Comparison of ENCODE assay signal across 7 mouse cellular contexts in genomic region chr8:77549881-77550580, GRCm38 (mm10). TPM values are rescaled to one million over a fixed set of nuclear protein-coding genes. Genes with fewer than 3 reads are reported as not detected.
DNase-seq lines count a peak whose midpoint lies in the region; ATAC-seq and TF ChIP-seq lines count a peak whose summit lies in the region.

No protein-coding gene starts in this region.

- peak; percentile 46 for ATAC-seq in CD4-positive, CD25-positive, alpha-beta regulatory T cell, adult 4 months
- no peak for ATAC-seq in forebrain, postnatal 0 days

- peak overlapping the region; percentile 67 for H3K4me2 ChIP-seq in forebrain, postnatal 0 days (ENCODE audit: low read depth)

- no peaks in the 10 kb centered on the region for H3K27me3 ChIP-seq in cerebellum, adult 2 months (ENCODE audit: control insufficient read depth, insufficient read depth, low read length)
- H3K27me3 ChIP-seq in forebrain, postnatal 0 days (ENCODE audit: insufficient read depth, low read length) = no peaks in the 10 kb centered on the region

- TF ChIP-seq POLR2A in cerebellum, adult 2 months (IDR thresholded peaks at IDR 0.05; ENCODE audit: borderline replicate concordance, insufficient read depth, low read length) = no peak
- TF ChIP-seq POLR2A in lung, adult 2 months (IDR thresholded peaks at IDR 0.05; ENCODE audit: borderline replicate concordance, extremely low read depth, low read depth, low read length) = no peak
- no peak for TF ChIP-seq POLR2A in olfactory bulb, adult 2 months (IDR thresholded peaks at IDR 0.05; ENCODE audit: insufficient read depth, low read depth, low read length)

- WGBS in cerebellum, adult 2 months = 11% methylated on average over 7 of the region's 7 CpGs
- WGBS in forebrain, postnatal 0 days = 22% methylated on average over 7 of the region's 7 CpGs
- 7% methylated on average over 7 of the region's 7 CpGs for WGBS in lung, adult 2 months
- WGBS in olfactory bulb, adult 2 months = 11% methylated on average over 7 of the region's 7 CpGs

- TF ChIP-seq CTCF in cerebellum, adult 2 months (IDR thresholded peaks at IDR 0.05; ENCODE audit: borderline replicate concordance, insufficient read depth, low read depth, low read length) = peak; percentile 44; the same call in 1 of the 2 replicates
- TF ChIP-seq CTCF in forebrain, postnatal 0 days (IDR thresholded peaks at IDR 0.05; ENCODE audit: low read depth) = peak; percentile 73
- 0 out of 2 replicates have a peak, but pooled peaks have one; percentile 16 for TF ChIP-seq CTCF in lung, adult 2 months (IDR thresholded peaks at IDR 0.05; ENCODE audit: insufficient read depth, low read length)
- no peak for TF ChIP-seq CTCF in olfactory bulb, adult 2 months (IDR thresholded peaks at IDR 0.05; ENCODE audit: insufficient read depth, low read depth, low read length)

- H3K4me1 ChIP-seq in cerebellum, adult 2 months (ENCODE audit: control insufficient read depth, insufficient read depth, low read length) = no peaks in the 10 kb centered on the region; the same call in 1 of the 2 replicates
- H3K4me1 ChIP-seq in forebrain, postnatal 0 days (ENCODE audit: insufficient read depth) = no peaks in the 10 kb centered on the region
- no peaks in the 10 kb centered on the region; the same call in 1 of the 2 replicates for H3K4me1 ChIP-seq in lung, adult 2 months (ENCODE audit: control insufficient read depth, insufficient read depth, low read length)
- peaks cover 3% of the 10 kb centered on the region; the same call in 1 of the 2 replicates for H3K4me1 ChIP-seq in olfactory bulb, adult 2 months (ENCODE audit: control insufficient read depth, insufficient read depth, low read length)

- H3K4me3 ChIP-seq in cerebellum, adult 2 months (replicated peaks; ENCODE audit: insufficient read depth, low read depth, low read length) = peak overlapping the region; percentile 94
- peak overlapping the region; percentile 67 for H3K4me3 ChIP-seq in forebrain, postnatal 0 days (ENCODE audit: low read depth, low read length)
- peak overlapping the region; percentile 75 for H3K4me3 ChIP-seq in lung, adult 2 months (replicated peaks; ENCODE audit: extremely low read depth, low read depth, low read length)
- H3K4me3 ChIP-seq in olfactory bulb, adult 2 months (ENCODE audit: insufficient read depth, low read depth, low read length) = peak overlapping the region; percentile 80

- H3K36me3 ChIP-seq in forebrain, postnatal 0 days (ENCODE audit: insufficient read depth) = peaks cover 12% of the 10 kb centered on the region

- H3K9ac ChIP-seq in forebrain, postnatal 0 days = peak overlapping the region; percentile 77

- peak overlapping the region; percentile 71; the same call in 1 of the 2 replicates for H3K27ac ChIP-seq in cerebellum, adult 2 months (ENCODE audit: insufficient read depth, low read length)
- 0 out of 2 replicates have a peak overlapping the region, but pooled peaks have one; percentile 69 for H3K27ac ChIP-seq in forebrain, postnatal 0 days (ENCODE audit: low read depth, low read length)
- no peak overlapping the region for H3K27ac ChIP-seq in olfactory bulb, adult 2 months (ENCODE audit: insufficient read depth, low read depth, low read length)

- no peaks in the 10 kb centered on the region for H3K9me3 ChIP-seq in forebrain, postnatal 0 days (ENCODE audit: low read length)

- peak; percentile 71 for DNase-seq in 3T3-L1 (ENCODE audit: low read depth, low spot score)
- DNase-seq in cerebellum, adult 2 months = peak; percentile 29 to 54
- peak; percentile 40 for DNase-seq in forebrain, postnatal 0 days
- DNase-seq in kidney, adult 18-20 months = peak; percentile 21
- DNase-seq in lung, adult 2 months = no peak

RNA-seq across cellular contexts. Expression of gene Prmt9, which starts 0.8 kb away (rescaled TPM):
- 10 to 100 TPM; 12.9 to 14.6 TPM for polyA plus RNA-seq in CD4-positive, CD25-positive, alpha-beta regulatory T cell, adult 4 months (2017; shearing (Covaris generic))
- polyA plus RNA-seq in cerebellum, adult 2 months (2012; rRNA removed) = 22.7 and 23.2 TPM in 2 replicates
- total RNA-seq in forebrain, postnatal 0 days (2014; rRNA removed) = 29.5 and 30.2 TPM in 2 replicates
- polyA plus RNA-seq in forebrain, postnatal 0 days (2015; fragmentation: Nextera tagmentation; extraction: Ambion mirVana) = 18.5 and 21.0 TPM in 2 replicates
- 7.2 and 7.7 TPM in 2 replicates for polyA plus RNA-seq in lung, adult 2 months (2012; rRNA removed)
- not detected in 2 replicates for polyA plus RNA-seq in olfactory bulb, adult 2 months (2012; ENCODE audit: insufficient read depth, insufficient read length, low replicate concordance, missing spikeins)

RNA-seq across cellular contexts. Expression of gene Arhgap10, which starts 32.3 kb away (rescaled TPM):
- polyA plus RNA-seq in CD4-positive, CD25-positive, alpha-beta regulatory T cell, adult 4 months (2017; shearing (Covaris generic)) = 1 to 10 TPM; 2.3 to 3.5 TPM
- polyA plus RNA-seq in cerebellum, adult 2 months (2012; rRNA removed) = 12.5 and 13.9 TPM in 2 replicates
- total RNA-seq in forebrain, postnatal 0 days (2014; rRNA removed) = 4.5 and 5.1 TPM in 2 replicates
- 2.7 and 3.3 TPM in 2 replicates for polyA plus RNA-seq in forebrain, postnatal 0 days (2015; fragmentation: Nextera tagmentation; extraction: Ambion mirVana)
- polyA plus RNA-seq in lung, adult 2 months (2012; rRNA removed) = 9.8 and 11.2 TPM in 2 replicates
- not detected in 2 replicates for polyA plus RNA-seq in olfactory bulb, adult 2 months (2012; ENCODE audit: insufficient read depth, insufficient read length, low replicate concordance, missing spikeins)
